Mouse (Mus musculus) induced T-regulatory cell, adult 2 months (primary cell): ENCODE results near the gene Rab10.

Experiments
- DNase-seq: peaks from one replicate; pipeline ENCODE4 v3.0.0-alpha.2; 2012; ENCODE audit warnings: low read depth

Rab10 gene

DNA sequence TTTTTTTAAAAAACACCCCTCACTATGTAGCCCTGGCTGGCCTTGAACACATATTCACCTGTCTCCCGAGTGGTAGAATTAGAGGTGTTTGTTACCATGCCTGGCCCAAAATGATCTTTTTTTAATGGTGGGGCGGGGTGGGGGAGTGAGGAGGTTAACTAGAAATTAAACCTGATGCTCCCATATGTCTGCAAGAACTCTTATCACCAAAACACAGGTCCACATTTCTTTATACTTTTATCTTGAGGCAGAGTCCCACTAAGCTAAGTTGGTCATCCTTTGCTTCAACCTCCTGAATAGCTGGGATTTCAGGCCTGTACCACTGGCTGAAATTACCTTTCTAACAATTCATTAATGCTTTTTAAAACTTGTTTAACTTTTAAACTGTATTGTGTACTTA lies 13.7 kb downstream of the Rab10 start:
- DNase-seq = no peak

DNA sequence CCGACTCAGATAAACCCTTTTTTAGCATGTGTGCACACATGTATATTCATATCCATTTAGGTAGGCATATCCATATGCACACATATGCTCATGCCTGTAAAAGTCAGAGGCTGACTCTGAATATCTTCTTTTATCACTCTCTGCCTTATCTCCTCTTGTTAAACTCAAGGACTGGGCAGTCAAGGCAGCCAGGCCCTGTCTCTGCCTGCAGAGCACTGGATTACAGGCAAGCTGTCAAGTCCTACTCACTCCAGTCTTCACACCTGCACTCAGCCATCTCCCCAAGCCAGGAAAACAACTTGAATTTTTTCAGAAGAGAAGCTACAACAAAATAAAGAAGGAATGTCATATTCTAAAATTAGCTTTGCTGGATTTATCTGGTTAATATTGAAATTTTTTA lies 17.9 kb downstream of the Rab10 start:
- DNase-seq = no peak

DNA sequence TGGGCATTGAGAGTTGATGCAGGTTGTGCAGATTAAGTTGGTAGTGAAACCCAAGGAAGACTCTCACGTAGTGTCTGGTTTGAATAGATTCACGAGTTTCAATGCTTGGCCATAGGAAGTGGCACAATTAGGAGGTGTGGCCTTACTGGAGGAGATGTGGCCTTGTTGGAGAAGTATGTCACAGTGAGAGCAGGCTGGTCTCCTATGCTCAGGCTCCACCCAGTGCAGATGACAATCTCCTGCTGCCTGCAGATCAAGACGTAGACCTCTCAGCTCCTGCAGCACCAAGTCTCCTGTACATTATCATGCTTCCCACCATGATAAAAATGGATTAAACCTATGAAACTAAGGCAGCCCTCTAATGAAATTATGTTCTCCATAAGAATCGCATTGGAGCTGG lies 18.7 kb downstream of the Rab10 start:
- DNase-seq = no peak

DNA sequence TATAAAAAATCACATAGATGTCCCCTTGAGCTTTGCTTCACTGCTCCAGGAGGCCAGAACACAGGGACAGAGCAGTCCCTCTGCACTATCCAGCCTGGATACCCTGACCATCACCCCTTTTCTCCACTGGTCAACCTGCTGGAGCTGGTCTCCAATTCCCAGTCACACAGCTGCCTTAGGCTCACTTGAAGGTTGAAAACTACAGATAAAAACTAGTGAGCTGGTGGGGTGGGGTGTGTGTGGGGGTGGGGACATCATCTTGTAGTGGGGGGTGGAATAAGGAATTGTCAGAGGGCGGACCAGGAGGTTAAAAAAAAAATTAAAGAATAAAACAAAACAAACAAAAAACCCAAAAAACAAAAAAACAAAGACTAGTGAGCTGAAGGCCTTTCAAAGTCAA lies 21.3 kb downstream of the Rab10 start:
- DNase-seq = no peak

DNA sequence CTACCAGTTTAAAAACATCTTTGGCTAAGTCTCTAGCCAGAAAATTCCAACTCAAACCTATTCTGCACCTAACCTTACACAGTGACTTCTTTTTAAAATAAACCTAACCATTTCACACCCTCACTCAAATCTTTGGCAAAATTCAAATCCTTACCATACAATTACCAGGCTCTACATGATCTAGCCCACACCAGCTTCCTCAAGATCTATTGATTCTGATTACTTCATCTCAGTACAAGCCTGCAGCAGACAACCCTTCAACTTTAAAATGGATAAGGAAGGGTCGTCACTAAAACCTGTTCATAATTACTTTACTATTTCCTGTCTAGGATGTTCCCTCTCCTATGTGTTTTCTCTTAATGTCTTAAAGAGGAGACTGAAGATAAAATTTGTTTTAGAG lies 23.9 kb downstream of the Rab10 start:
- DNase-seq = peak; percentile 31

DNA sequence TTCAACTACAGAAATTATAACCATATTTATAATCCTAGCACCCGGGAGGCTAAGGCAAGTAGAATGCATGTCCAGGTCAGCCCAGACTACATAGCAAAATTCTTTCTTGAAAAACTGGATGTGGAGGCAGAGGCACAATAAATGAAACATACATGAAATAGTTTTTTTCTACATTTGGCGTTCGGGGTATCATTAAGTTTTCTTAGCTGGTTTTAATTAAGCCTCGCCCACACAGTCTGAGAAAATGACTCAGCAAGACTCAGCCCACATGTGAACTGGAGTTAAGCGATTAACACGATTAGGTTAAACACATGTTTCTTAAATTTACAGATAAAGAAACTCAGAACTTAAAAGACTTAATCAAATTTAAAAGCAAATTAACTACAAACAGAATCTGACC lies 24.4 kb downstream of the Rab10 start:
- DNase-seq = peak; percentile 61

DNA sequence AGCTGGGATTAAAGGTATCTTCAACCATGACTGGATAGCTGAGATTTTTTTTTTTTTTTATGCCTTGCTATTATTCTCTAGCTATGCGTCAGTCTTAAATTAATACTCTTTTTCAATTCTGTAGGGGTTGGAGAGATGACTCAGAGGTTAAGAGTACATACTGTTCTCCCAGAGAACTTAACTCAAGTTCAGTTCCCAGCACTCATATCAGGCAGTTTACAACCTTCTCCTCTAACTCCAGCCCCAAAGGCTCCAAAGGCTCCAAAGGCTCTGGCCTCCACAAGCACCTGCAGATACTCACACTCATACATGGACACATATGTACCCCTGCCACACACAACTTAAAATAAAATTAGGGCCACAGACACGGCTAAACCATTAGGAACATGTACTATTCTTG lies 25.3 kb downstream of the Rab10 start:
- DNase-seq = peak; percentile 20

DNA sequence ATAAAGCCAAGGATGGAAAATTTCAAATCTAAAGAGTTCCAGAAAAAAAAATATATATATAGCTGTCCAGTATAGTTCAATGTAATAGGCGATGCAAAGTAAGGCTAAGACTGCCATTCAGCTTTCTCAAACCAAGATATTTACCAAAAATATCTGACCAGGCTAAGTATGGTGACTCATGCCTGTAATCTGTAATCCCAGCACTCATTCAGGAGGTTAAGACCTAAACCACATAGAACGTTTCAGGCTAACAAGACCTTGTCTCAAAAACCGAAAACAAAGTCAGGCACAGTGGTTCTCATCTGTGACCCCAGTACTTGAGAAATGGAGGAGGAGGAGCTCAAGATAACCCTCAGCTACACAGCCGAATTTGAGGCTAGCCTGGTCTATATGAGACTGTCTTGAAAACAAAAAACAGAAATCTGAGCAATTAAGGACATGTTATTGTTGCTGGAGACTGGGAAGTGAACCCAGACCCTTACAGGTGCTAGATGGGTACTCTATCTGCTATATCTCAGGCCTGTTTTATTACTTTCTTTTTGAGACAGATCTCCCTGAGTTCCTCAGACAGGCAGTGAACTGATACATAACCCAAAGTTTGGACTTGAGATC lies 25.8 kb downstream of the Rab10 start:
- peak; percentile 51 for DNase-seq

DNA sequence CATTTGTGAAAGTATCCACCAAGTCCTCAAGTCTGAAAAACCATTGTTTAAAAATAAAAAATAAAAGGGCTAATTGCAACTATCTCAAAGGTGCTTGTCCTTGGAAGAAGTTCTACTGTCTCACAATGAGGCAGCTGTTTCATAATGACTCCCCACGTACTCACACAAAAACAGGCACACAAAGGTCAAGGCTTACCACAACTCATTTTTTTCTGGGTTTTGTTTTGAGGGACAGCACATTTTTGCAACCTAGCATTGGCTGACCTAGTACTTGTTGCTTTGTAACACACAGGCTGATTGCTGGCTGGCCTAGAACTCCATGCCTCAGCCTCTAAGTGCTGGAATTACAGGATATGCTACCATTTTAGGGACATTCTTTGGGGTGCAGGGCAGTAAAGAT lies 26.8 kb downstream of the Rab10 start:
- peak; percentile 57 for DNase-seq

DNA sequence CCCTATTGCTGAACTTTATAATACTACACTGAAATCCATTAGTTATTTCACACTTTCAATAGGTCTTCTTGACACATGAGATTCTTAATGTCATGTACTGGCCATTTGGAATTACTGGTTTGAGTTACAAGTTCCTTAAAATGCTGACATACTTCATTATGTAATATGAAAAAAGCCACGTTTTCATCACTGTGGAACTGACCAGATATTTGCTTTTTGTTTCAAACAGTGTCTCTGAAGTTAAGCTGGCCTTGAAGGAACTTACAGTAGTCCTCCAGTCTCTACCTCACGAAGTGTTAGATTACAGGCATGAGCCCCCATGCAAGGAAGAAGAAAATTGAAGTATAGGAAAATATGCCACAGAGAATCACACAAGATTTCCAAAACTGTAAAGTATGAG lies 27.2 kb downstream of the Rab10 start:
- no peak for DNase-seq

DNA sequence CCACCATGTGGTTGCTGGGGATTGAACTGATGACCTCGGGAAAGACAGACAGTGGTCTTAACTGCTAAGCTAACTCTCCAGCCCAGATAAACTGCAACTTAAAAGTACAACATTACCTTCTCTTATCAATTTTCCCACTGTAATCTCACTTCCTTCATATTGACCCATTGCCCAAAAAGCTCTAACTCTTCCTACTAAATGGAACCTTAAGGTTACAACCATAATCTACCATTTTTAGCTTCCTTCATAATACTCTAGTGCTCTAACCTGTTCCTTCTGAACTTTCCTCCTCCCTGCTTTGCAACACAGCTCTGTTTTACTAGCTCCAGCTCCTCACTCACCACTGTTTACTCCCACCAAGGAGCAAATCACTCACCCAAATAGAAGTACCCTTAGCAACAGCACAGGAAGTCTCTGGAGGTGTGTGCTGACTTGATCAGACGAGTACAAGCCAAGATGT lies 30.9 kb downstream of the Rab10 start:
- peak; percentile 25 for DNase-seq

DNA sequence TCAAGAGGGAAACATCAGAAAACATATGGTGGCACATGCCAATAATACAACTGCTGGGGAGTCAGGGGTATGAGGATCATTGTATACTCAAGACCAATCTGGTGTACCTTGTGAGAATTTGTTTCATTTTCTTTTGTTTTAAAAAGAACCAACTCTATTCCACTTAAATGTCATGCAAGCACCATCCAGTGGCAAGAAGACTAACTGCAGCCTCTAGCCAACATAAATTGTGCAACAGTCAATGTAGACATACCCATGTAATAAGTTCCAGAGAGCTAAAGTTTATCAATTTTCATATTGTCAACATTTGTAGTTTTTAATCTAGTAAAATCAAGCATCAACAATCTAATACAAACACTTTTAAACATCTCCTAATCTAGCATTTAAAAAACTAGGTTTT lies 39.0 kb downstream of the Rab10 start:
- DNase-seq = no peak

DNA sequence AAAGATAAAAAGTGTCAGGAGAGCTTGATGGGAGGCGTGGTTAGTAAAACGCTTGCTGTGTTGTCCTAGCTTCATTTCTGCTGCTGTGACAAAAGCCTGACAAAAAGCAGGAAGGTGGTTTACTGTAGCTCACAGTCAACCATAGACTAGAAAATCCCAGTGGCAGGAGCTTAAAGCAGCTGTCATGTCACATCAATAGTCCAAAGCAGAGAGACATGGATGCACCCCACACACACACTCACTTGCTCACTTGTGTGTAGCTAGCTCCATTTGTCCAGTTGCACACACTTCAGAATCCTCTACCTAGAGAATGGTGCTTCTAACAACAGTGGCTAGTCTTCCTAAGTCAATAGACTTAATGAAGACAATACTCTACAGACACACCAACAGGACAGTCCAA lies 42.4 kb downstream of the Rab10 start:
- no peak for DNase-seq

DNA sequence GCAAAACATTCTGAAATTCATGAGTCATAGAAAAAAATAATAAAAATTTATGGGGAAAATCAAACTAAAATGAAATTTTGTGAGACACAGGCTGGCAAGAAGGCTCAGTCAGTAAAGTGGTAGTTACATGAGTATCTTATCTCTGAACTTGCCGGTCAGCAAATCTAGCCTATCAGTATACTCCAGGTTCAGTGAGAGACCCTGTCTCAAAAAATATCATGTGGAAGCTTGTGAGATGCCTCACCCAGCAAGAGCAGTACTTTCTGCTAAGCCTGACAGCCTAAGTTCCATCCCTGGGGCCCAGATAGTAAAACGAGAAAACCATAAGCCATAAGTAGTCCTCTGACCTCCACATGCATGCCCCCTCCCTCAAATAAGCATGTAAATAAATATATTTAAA lies 44.6 kb downstream of the Rab10 start:
- no peak for DNase-seq

DNA sequence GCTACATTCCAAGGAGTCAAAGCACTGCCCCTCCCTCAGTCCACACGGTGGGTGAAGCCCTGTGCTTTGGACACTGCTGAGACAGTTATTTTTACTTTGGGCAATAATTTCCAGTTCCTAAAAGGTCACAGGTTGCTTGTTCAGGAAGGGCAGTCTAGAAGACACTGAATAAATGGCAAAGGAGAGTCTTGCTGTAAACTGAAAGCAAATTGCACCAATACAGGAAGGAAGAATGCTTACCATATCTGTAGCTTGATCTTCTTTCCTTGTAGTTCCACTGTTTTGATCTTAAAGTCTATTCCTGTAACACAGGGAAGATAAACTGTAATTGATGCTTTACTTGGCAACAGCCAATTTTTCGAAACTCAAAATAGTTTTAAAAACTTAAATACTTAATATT lies 45.3 kb downstream of the Rab10 start:
- DNase-seq = peak; percentile 32

DNA sequence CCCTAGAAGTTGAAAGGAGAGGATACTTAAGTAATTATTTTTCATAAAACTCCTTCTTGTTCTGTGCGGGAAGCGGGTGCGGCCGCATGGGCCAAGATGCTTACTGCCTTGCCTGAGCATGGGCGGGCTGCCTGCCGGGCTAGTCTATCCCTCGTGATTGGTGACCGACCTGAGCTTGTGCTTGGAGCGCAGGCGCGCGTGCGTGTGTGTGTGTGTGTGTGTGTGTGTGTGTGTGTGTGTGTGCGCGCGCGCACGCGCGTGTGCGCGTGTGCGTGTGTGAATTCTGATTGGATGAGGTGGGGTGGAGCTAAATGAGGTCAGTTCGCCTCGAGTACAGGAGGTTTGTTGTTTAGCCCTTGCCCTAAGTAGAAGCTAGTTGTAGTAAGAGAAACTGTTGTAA lies 48.2 kb downstream of the Rab10 start:
- no peak for DNase-seq

DNA sequence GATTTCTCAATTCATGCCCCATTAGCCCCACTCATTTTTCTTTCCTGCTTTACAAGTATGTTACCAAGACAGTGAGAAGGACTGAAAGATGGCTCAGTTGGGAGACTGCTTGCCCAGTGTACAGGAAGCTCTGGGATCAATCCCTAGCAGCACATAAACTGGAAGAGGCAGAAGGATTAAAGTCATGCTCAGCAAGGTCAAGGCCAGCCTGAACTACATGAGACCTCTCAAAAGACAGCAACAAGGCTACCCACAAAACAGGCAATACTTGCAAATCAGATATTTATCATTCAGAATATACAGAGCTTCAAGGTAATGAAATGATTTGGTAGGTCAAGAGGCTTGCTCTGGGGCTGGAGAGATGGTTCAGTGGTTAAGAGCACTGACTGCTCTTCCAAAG lies 53.8 kb downstream of the Rab10 start:
- no peak for DNase-seq

DNA sequence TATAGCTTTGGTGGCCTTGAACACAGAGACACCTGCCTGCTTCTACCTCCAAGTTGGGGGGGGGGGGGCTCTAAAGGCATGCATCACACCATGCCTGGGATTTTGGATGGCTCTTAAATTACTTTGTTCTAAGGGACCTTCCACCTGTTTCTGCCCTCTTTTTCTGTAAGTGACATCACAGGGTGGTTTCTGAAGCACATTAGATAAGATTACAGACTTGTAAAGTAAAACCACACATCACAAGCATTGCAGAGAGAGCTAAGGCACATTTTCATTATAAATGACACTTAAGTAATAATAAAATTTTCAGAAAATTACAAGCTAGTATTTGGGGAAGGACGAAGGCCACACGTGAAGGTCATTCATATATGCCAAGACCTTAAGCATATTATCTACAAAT lies 54.3 kb downstream of the Rab10 start:
- DNase-seq = no peak

DNA sequence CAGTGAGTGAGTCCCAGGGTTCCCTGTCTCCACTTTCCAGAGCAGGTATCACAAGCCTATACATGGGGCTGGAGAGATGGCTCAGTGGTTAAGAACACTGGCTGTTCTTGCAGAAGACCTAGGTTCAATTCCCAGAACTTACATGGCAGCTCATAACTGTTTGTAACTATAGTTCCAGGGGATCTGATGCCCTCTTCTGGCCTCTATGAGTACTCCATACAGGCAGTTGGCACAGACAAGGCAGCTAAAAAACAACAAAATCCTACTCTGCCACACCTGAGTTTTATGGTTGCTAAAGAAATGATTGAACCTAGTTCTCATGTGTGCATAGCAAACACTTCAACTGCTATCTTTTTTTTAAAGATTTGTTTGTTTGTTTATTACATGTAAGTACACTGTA lies 56.2 kb downstream of the Rab10 start:
- DNase-seq = peak; percentile 45

DNA sequence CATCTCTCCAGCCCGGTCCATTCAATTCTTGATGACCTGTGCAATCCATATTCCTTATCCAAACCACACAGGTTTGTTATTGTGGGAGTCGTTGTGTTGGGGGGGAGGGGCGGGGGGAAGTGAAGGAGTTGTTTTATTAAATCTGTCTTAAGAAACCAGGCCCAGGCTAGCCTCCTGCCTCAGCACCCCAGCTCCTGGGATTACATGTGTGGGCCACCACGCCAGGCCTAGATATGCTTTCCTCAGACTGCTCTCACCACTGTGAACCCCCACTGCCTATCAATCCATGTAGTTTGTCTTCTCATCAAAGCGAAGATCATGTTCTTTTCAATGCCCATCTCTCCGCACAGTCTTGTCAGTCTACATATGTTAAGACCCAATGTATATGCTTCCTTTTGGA lies 63.7 kb downstream of the Rab10 start:
- DNase-seq = no peak

DNA sequence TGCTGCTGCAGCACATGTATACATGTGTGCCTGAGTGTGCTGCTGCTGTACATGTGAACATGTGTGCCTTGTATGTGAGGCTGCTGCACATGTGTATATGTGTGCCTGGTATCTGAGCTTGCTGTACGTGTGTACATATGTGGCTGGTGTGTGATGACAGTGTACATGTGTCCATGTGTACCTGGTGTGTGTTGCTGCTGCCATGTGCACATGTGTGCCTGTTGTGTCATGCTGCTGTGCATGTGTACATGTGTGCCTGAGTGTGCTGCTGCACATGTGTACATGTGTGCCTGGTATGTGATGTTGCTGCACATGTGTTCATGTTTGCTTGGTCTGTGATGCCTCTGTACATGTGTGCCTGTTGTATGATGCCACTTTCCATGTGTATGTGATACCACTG lies 70.2 kb downstream of the Rab10 start:
- no peak for DNase-seq

DNA sequence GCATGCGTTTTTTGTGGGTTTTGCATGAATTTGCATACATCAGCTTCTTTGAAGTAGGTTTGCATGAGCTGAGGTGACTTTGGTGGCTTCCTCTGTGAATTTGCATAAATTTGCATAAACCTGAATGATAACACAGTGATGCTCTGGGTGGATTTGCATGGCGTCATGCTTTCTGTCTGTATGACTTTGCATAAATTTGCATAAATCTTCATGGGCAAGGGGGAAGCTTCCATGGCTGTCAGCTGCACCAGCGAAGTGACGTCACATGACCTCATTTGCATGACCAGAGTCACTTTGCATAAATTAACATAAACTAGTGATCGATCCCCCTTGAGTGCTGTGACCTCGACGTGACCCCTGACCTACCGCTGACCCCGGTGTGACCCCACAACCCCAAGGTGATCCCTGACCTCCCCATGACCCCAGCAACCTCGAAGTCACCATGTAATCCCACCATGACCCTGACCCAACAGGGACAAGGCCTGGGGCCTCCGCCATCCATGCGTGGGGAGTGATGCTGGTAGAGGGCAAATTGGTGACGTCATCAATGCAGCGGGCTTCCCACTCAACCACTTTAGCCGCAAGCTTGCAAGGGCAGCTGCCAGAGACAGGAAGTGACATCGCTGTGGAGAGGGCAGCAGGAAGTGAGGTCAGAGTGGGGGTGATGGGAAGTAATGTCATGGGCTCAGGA lies 71.3 kb downstream of the Rab10 start:
- peak; percentile 60 for DNase-seq

DNA sequence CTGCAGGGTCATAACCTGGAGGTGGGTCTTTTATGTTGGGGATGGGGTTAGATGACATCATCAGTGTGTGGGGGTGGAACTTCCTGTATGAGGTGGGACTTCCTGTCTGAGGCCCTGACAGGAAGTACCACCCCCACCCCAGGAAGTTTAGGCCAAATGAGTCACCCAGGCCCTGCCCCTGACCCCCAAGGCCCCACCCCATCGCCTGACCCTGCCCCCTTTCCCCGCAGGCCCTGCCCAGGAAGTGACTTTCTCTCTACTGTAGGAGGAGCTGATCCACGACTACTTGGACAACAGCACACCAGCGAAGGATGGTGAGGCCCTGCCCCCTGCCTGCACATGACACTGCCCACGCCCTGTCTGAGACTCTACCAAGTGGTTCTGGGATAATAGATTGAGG lies 72.0 kb downstream of the Rab10 start:
- peak; percentile 48 for DNase-seq
